Mouse (Mus musculus) ES-E14 (cell line): ENCODE measurements around the gene Cblb. TPM values are rescaled to one million over a fixed set of nuclear protein-coding genes. Genes with fewer than 3 reads are reported as not detected.

Source experiments
- DNase-seq: peaks from one replicate; pipeline ENCODE4 v3.0.0-alpha.2; 2013; ENCODE audit warnings: low read depth, low spot score
- H3K27ac ChIP-seq: 2 replicates; pipeline ENCODE4 v1.5.1; 2012; ENCODE audit warnings: low read depth, mild to moderate bottlenecking, low read length, moderate library complexity, mixed read lengths; ENCODE audit not compliant: poor library complexity, insufficient read depth, severe bottlenecking
- H3K36me3 ChIP-seq: 2 replicates; pipeline ENCODE4 v1.6.1; 2012; ENCODE audit warnings: mild to moderate bottlenecking, low read length, moderate library complexity, mixed read lengths; ENCODE audit not compliant: control insufficient read depth, poor library complexity, insufficient read depth, severe bottlenecking
- H3K4me1 ChIP-seq, 2 experiments: fragments of 150-350 bp in 1 of 2; sonication (generic) in 1 of 2; 2 replicates each; pipeline ENCODE4 v1.6.1; 2012; ENCODE audit warnings: low read length in 2 of 2, mild to moderate bottlenecking in 1 of 2, mixed read lengths in 1 of 2; ENCODE audit not compliant: control insufficient read depth in 2 of 2, insufficient read depth in 2 of 2, poor library complexity in 1 of 2
- H3K4me3 ChIP-seq, 2 experiments: fragments of 150-350 bp in 1 of 2; sonication (generic) in 1 of 2; 2 replicates each; pipeline ENCODE4 v1.5.1; 2012; ENCODE audit warnings: low read length in 2 of 2, low read depth in 1 of 2, mild to moderate bottlenecking in 1 of 2, mixed read lengths in 1 of 2; ENCODE audit not compliant: insufficient read depth in 1 of 2, poor library complexity in 1 of 2, severe bottlenecking in 1 of 2
- H3K9ac ChIP-seq: 2 replicates; pipeline ENCODE4 v1.6.1; 2012; ENCODE audit warnings: low read depth, mild to moderate bottlenecking, low read length, mixed read lengths; ENCODE audit not compliant: poor library complexity, insufficient read depth, severe bottlenecking
- H3K9me3 ChIP-seq: fragments of 150-350 bp; sonication (generic); 2 replicates; pipeline ENCODE4 v1.6.1; 2012; ENCODE audit warnings: low read depth, mild to moderate bottlenecking, low read length; ENCODE audit not compliant: control insufficient read depth, insufficient read depth
- CHD2 ChIP-seq: IDR thresholded peaks from 2 replicates; pipeline ENCODE4 v1.6.1; 2014; ENCODE audit warnings: mild to moderate bottlenecking, low read depth, low read length, inconsistent platforms
- HCFC1 ChIP-seq: IDR thresholded peaks from 2 replicates; pipeline ENCODE4 v1.6.1; 2012; ENCODE audit warnings: low read length, inconsistent platforms, borderline replicate concordance; ENCODE audit not compliant: insufficient read depth
- MAFK ChIP-seq: IDR thresholded peaks from 2 replicates; pipeline ENCODE4 v1.6.1; 2014; ENCODE audit warnings: mild to moderate bottlenecking, low read depth, low read length, inconsistent platforms; ENCODE audit not compliant: insufficient read depth
- ZC3H11A ChIP-seq: IDR thresholded peaks from 2 replicates; pipeline ENCODE4 v1.6.1; 2012; ENCODE audit warnings: low read depth, mild to moderate bottlenecking, inconsistent platforms, low read length, borderline replicate concordance
- ZNF384 ChIP-seq: IDR thresholded peaks from 2 replicates; pipeline ENCODE4 v1.6.1; 2012; ENCODE audit warnings: low read depth, low read length, inconsistent platforms
- in situ Hi-C, 2 experiments: fragments of 600-800 bp; cut with MboI; formaldehyde crosslinking; loops; one replicate each; pipeline ENCODE4 v1.15.1; 2025; ENCODE audit warnings: low sequenced_read_pairs in 2 of 2, inconsistent platforms in 1 of 2; ENCODE audit not compliant: unreplicated experiment in 2 of 2
- total RNA-seq: library from RNA; depleted of rRNA; stranded (reverse); fragments of 300-350 nt; gene quantifications from 2 replicates; pipeline ENCODE4 v1.2.3, GENCODE M21; 2012

Cblb gene
- total RNA-seq, 1 experiment = 5.1 TPM

GRCm38 (mm10) chr16:52078758-52079474, 47.9 kb downstream of the Cblb start:
- in situ Hi-C loops = no loop called here
- no peak for DNase-seq
- Histone ChIP-seq H3K9me3 (no peaks in the 10 kb centered on the region), H3K4me3 (no peak overlapping the region), H3K27ac (no peak overlapping the region), H3K9ac (no peak overlapping the region), H3K36me3 (no peaks in the 10 kb centered on the region; the same call in 1 of the 2 replicates), H3K4me1 (no peaks in the 10 kb centered on the region)
- TF ChIP-seq CHD2 = no peak
- no peak for TF ChIP-seq HCFC1
- TF ChIP-seq ZC3H11A = no peak
- no peak for TF ChIP-seq ZNF384
- no peak for TF ChIP-seq MAFK

GRCm38 (mm10) chr16:52079475-52079823, 48.4 kb downstream of the Cblb start:
- Histone ChIP-seq H3K27ac (no peak overlapping the region), H3K4me3 (no peak overlapping the region), H3K9ac (no peak overlapping the region), H3K36me3 (no peaks in the 10 kb centered on the region; the same call in 1 of the 2 replicates), H3K4me1 (no peaks in the 10 kb centered on the region), H3K9me3 (no peaks in the 10 kb centered on the region)
- no peak for DNase-seq
- TF ChIP-seq HCFC1 = no peak
- no peak for TF ChIP-seq CHD2
- no peak for TF ChIP-seq ZC3H11A
- no peak for TF ChIP-seq ZNF384
- no peak for TF ChIP-seq MAFK
- in situ Hi-C loops = no loop called here

- no peak for DNase-seq
- H3K4me1 ChIP-seq = no peaks in the 10 kb centered on the region
- in situ Hi-C loops = no loop called here
- H3K9me3 ChIP-seq = no peaks in the 10 kb centered on the region
- no peak overlapping the region for H3K9ac ChIP-seq
- H3K4me3 ChIP-seq = no peak overlapping the region
- H3K27ac ChIP-seq = no peak overlapping the region
- no peak for TF ChIP-seq CHD2
- TF ChIP-seq ZC3H11A = no peak
- no peak for TF ChIP-seq MAFK
- no peak for TF ChIP-seq ZNF384
- no peak for TF ChIP-seq HCFC1
- H3K36me3 ChIP-seq = no peaks in the 10 kb centered on the region; the same call in 1 of the 2 replicates
These were observed 49.8 kb downstream of the Cblb start for GRCm38 (mm10) chr16:52080619-52081395.

- Histone ChIP-seq H3K9me3 (no peaks in the 10 kb centered on the region), H3K27ac (no peak overlapping the region), H3K4me1 (no peaks in the 10 kb centered on the region), H3K4me3 (no peak overlapping the region), H3K36me3 (no peaks in the 10 kb centered on the region; the same call in 1 of the 2 replicates), H3K9ac (no peak overlapping the region)
- DNase-seq = no peak
- TF ChIP-seq CHD2 = no peak
- no peak for TF ChIP-seq ZC3H11A
- TF ChIP-seq MAFK = no peak
- TF ChIP-seq ZNF384 = no peak
- no peak for TF ChIP-seq HCFC1
- in situ Hi-C loops = no loop called here
These were observed 50.7 kb downstream of the Cblb start for GRCm38 (mm10) chr16:52081756-52082155.
